Mouse (Mus musculus): ENCODE data around the gene Prkcb. TPM values are rescaled to one million over a fixed set of nuclear protein-coding genes. Genes with fewer than 3 reads are reported as not detected.

The Prkcb gene
- polyA plus RNA-seq, 1 experiment from 2014 or later: 29.4 TPM

GRCm38 (mm10) chr7:122307241-122307640 is 18.7 kb downstream of the Prkcb start:
- Histone ChIP-seq H3K4me1 (ENCODE audit: control insufficient read depth, insufficient read depth, low read length) (no peaks in the 10 kb centered on the region), H3K9ac (ENCODE audit: low read length) (no peak overlapping the region), H3K36me3 (ENCODE audit: control insufficient read depth, insufficient read depth, low read length) (no peaks in the 10 kb centered on the region), H3K4me2 (ENCODE audit: low read length) (no peak overlapping the region), H3K27ac (ENCODE audit: low read depth, low read length) (no peak overlapping the region), H3K4me3 (ENCODE audit: low read depth, low read length) (no peak overlapping the region), H3K27me3 (replicated peaks; ENCODE audit: control insufficient read depth, insufficient read depth, low read length) (no peaks in the 10 kb centered on the region), H3K9me3 (replicated peaks; ENCODE audit: control insufficient read depth, low read length) (no peaks in the 10 kb centered on the region)
- DNase-seq (ENCODE audit: low spot score): no peak
- 91% methylated on average over 9 of the region's 9 CpGs for WGBS
- no peak for ATAC-seq

- H3K4me1 ChIP-seq (ENCODE audit: control insufficient read depth, insufficient read depth, low read length): no peaks in the 10 kb centered on the region
- no peak overlapping the region for H3K9ac ChIP-seq (ENCODE audit: low read length)
- DNase-seq (ENCODE audit: low spot score): no peak
- no peak overlapping the region for H3K27ac ChIP-seq (ENCODE audit: low read depth, low read length)
- no peaks in the 10 kb centered on the region for H3K36me3 ChIP-seq (ENCODE audit: control insufficient read depth, insufficient read depth, low read length)
- no peaks in the 10 kb centered on the region for H3K27me3 ChIP-seq (replicated peaks; ENCODE audit: control insufficient read depth, insufficient read depth, low read length)
- no peak for ATAC-seq
- 86% methylated on average over 5 of the region's 5 CpGs for WGBS
- no peaks in the 10 kb centered on the region for H3K9me3 ChIP-seq (replicated peaks; ENCODE audit: control insufficient read depth, low read length)
- H3K4me3 ChIP-seq (ENCODE audit: low read depth, low read length): no peak overlapping the region
- no peak overlapping the region for H3K4me2 ChIP-seq (ENCODE audit: low read length)
These were observed 20.1 kb downstream of the Prkcb start for GRCm38 (mm10) chr7:122308661-122309060.

DNA sequence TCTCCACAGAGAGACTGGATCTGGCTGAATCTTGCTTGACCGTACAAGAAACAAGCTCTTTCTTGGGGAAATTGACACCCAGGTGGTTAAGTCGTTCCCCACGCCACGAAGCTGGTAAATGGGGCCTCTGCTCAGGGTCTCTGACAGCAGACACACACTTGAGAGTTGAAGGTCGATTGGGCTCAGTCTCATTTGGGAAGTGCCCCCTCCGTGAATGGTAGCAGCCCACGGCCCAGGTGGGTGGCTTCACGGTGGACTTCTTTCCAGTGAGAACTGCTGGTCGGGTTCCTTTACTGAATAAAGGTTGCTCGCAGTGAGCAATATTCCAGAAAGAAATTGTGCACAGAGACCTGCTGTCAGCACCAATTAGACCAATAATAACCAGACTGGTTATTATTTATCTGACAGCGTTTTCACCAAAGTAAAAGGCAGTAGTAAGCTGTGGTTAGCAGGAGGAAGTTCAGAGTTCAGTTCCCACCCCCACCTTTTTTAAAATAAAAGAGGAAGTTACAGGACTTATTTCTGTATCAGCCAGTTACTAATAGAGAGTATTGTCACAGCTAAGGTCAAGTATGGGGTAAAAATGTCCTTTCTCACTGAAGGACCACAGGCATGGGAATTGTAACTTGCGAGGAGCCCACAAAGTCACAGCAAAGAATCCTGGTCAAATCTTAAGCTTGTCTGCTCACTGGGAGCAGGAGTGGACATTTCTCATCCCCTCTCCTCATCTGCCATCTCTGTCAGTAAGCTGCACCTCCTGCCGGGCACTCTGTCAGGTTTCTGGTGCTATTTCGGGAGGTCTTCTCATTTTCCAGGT is 21.6 kb downstream of the Prkcb start:
- Histone ChIP-seq H3K36me3 (ENCODE audit: control insufficient read depth, insufficient read depth, low read length) (no peaks in the 10 kb centered on the region), H3K4me1 (ENCODE audit: control insufficient read depth, insufficient read depth, low read length) (no peaks in the 10 kb centered on the region), H3K27me3 (replicated peaks; ENCODE audit: control insufficient read depth, insufficient read depth, low read length) (no peaks in the 10 kb centered on the region), H3K27ac (ENCODE audit: low read depth, low read length) (no peak overlapping the region), H3K9me3 (replicated peaks; ENCODE audit: control insufficient read depth, low read length) (no peaks in the 10 kb centered on the region), H3K4me3 (ENCODE audit: low read depth, low read length) (no peak overlapping the region), H3K4me2 (ENCODE audit: low read length) (no peak overlapping the region), H3K9ac (ENCODE audit: low read length) (no peak overlapping the region)
- ATAC-seq: no peak
- DNase-seq (ENCODE audit: low spot score): no peak
- 87% methylated on average over 14 of the region's 14 CpGs for WGBS

- ATAC-seq (no peak), DNase-seq (ENCODE audit: low spot score) (no peak)
- H3K4me2 ChIP-seq (ENCODE audit: low read length): no peak overlapping the region
- no peak overlapping the region for H3K4me3 ChIP-seq (ENCODE audit: low read depth, low read length)
- 86% methylated on average over 7 of the region's 7 CpGs for WGBS
- no peak overlapping the region for H3K27ac ChIP-seq (ENCODE audit: low read depth, low read length)
- no peaks in the 10 kb centered on the region for H3K9me3 ChIP-seq (replicated peaks; ENCODE audit: control insufficient read depth, low read length)
- H3K36me3 ChIP-seq (ENCODE audit: control insufficient read depth, insufficient read depth, low read length): no peaks in the 10 kb centered on the region
- H3K4me1 ChIP-seq (ENCODE audit: control insufficient read depth, insufficient read depth, low read length): no peaks in the 10 kb centered on the region
- no peak overlapping the region for H3K9ac ChIP-seq (ENCODE audit: low read length)
- no peaks in the 10 kb centered on the region for H3K27me3 ChIP-seq (replicated peaks; ENCODE audit: control insufficient read depth, insufficient read depth, low read length)
These were observed 22.1 kb downstream of the Prkcb start for GRCm38 (mm10) chr7:122310726-122311018.

DNA sequence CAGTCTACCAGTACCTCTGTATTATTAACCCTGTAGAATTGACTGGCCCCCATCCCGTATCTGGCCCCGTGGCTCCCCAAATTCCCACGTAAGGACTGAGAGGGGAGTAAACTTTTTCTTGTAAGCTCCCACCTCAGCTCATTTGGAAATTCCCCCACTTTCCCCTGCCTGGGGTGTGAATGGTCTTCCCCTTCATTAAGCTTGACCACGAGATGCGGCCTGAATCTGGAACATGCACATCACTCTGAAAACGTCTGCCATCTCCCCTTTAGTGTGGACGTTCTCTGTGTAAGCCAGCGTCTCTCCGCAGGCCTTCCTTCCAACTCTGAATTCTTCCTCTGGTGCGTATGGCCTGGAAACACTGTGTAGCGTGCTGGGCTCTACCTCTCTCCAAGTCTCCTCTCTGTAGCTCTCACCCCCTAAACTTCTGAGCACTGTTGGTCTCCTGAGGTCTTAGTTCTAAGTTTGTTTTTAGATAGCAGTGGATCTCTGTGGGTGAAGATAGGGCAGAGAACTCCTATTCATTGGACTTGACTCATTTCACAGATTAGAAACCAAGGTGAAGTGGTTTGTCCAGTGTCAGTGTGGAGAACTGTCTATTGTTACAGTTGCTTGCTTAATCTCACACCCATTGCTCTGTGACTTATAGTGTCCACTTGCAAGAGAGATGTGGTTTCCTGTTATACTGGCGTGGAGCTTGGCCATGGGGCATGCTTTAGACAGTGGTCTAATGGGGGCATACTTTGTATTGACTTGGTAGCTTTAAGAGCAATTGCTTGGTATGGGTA is 25.3 kb downstream of the Prkcb start:
- Histone ChIP-seq H3K9me3 (replicated peaks; ENCODE audit: control insufficient read depth, low read length) (no peaks in the 10 kb centered on the region), H3K36me3 (ENCODE audit: control insufficient read depth, insufficient read depth, low read length) (no peaks in the 10 kb centered on the region), H3K4me2 (ENCODE audit: low read length) (no peak overlapping the region), H3K4me3 (ENCODE audit: low read depth, low read length) (no peak overlapping the region), H3K9ac (ENCODE audit: low read length) (no peak overlapping the region), H3K27ac (ENCODE audit: low read depth, low read length) (no peak overlapping the region), H3K4me1 (ENCODE audit: control insufficient read depth, insufficient read depth, low read length) (no peaks in the 10 kb centered on the region), H3K27me3 (replicated peaks; ENCODE audit: control insufficient read depth, insufficient read depth, low read length) (no peaks in the 10 kb centered on the region)
- ATAC-seq: no peak
- DNase-seq (ENCODE audit: low spot score): no peak
- WGBS: 89% methylated on average over 12 of the region's 12 CpGs

- WGBS: 89% methylated on average over 8 of the region's 8 CpGs
- no peaks in the 10 kb centered on the region for H3K4me1 ChIP-seq (ENCODE audit: control insufficient read depth, insufficient read depth, low read length)
- no peak overlapping the region for H3K9ac ChIP-seq (ENCODE audit: low read length)
- no peak overlapping the region for H3K4me2 ChIP-seq (ENCODE audit: low read length)
- H3K4me3 ChIP-seq (ENCODE audit: low read depth, low read length): no peak overlapping the region
- H3K36me3 ChIP-seq (ENCODE audit: control insufficient read depth, insufficient read depth, low read length): no peaks in the 10 kb centered on the region
- ATAC-seq (no peak), DNase-seq (ENCODE audit: low spot score) (no peak)
- H3K27ac ChIP-seq (ENCODE audit: low read depth, low read length): no peak overlapping the region
- no peaks in the 10 kb centered on the region for H3K9me3 ChIP-seq (replicated peaks; ENCODE audit: control insufficient read depth, low read length)
- H3K27me3 ChIP-seq (replicated peaks; ENCODE audit: control insufficient read depth, insufficient read depth, low read length): no peaks in the 10 kb centered on the region
These were observed 27.3 kb downstream of the Prkcb start for GRCm38 (mm10) chr7:122315720-122316331.

- H3K27ac ChIP-seq (ENCODE audit: low read depth, low read length): no peak overlapping the region
- no peaks in the 10 kb centered on the region for H3K9me3 ChIP-seq (replicated peaks; ENCODE audit: control insufficient read depth, low read length)
- H3K4me3 ChIP-seq (ENCODE audit: low read depth, low read length): no peak overlapping the region
- H3K36me3 ChIP-seq (ENCODE audit: control insufficient read depth, insufficient read depth, low read length): no peaks in the 10 kb centered on the region
- H3K4me2 ChIP-seq (ENCODE audit: low read length): no peak overlapping the region
- ATAC-seq: no peak
- DNase-seq (ENCODE audit: low spot score): no peak
- no peaks in the 10 kb centered on the region for H3K4me1 ChIP-seq (ENCODE audit: control insufficient read depth, insufficient read depth, low read length)
- 85% methylated on average over 3 of the region's 3 CpGs for WGBS
- H3K27me3 ChIP-seq (replicated peaks; ENCODE audit: control insufficient read depth, insufficient read depth, low read length): no peaks in the 10 kb centered on the region
- no peak overlapping the region for H3K9ac ChIP-seq (ENCODE audit: low read length)
These were observed 28.1 kb downstream of the Prkcb start for GRCm38 (mm10) chr7:122316681-122317080.

GRCm38 (mm10) chr7:122317485-122317884 is 28.9 kb downstream of the Prkcb start:
- H3K36me3 ChIP-seq (ENCODE audit: control insufficient read depth, insufficient read depth, low read length): no peaks in the 10 kb centered on the region

GRCm38 (mm10) chr7:122319566-122319965 is 31.0 kb downstream of the Prkcb start:
- Histone ChIP-seq H3K9ac (ENCODE audit: low read length) (no peak overlapping the region), H3K4me2 (ENCODE audit: low read length) (no peak overlapping the region), H3K4me3 (ENCODE audit: low read depth, low read length) (no peak overlapping the region), H3K9me3 (replicated peaks; ENCODE audit: control insufficient read depth, low read length) (no peaks in the 10 kb centered on the region), H3K27me3 (replicated peaks; ENCODE audit: control insufficient read depth, insufficient read depth, low read length) (no peaks in the 10 kb centered on the region), H3K27ac (ENCODE audit: low read depth, low read length) (no peak overlapping the region), H3K4me1 (ENCODE audit: control insufficient read depth, insufficient read depth, low read length) (no peaks in the 10 kb centered on the region), H3K36me3 (ENCODE audit: control insufficient read depth, insufficient read depth, low read length) (no peaks in the 10 kb centered on the region)
- 79% methylated on average over 9 of the region's 9 CpGs for WGBS
- ATAC-seq (no peak), DNase-seq (ENCODE audit: low spot score) (no peak)

More at GRCm38 (mm10) chr7:122317485-122317884, 28.9 kb downstream of the Prkcb start:
- no peak for DNase-seq (ENCODE audit: low spot score)
- H3K27ac ChIP-seq (ENCODE audit: low read depth, low read length): no peak overlapping the region
- no peaks in the 10 kb centered on the region for H3K27me3 ChIP-seq (replicated peaks; ENCODE audit: control insufficient read depth, insufficient read depth, low read length)
- no peak overlapping the region for H3K4me3 ChIP-seq (ENCODE audit: low read depth, low read length)
- H3K4me1 ChIP-seq (ENCODE audit: control insufficient read depth, insufficient read depth, low read length): no peaks in the 10 kb centered on the region
- no peak overlapping the region for H3K9ac ChIP-seq (ENCODE audit: low read length)
- no peaks in the 10 kb centered on the region for H3K9me3 ChIP-seq (replicated peaks; ENCODE audit: control insufficient read depth, low read length)
- no peak overlapping the region for H3K4me2 ChIP-seq (ENCODE audit: low read length)
- no peak for ATAC-seq

All from forebrain, embryonic 14.5 days (tissue).